Mouse (Mus musculus) heart, embryonic 12.5 days (tissue): Measurements from ENCODE around the gene Gigyf1. TPM values are rescaled to one million over a fixed set of nuclear protein-coding genes. Genes with fewer than 3 reads are reported as not detected.

Experiments used
- ATAC-seq: fragments of 200-750 bp; cut with Nextera tagmentation; 2 replicates; pipeline ENCODE4 v1.8.0; 2017; ENCODE audit warnings: moderate TSS enrichment, moderate library complexity; ENCODE audit not compliant: insufficient number of reproducible peaks, low FRiP score
- H3K27ac ChIP-seq: fragments of 300-500 bp; sonication (generic); 2 replicates; pipeline ENCODE4 v1.5.1; 2016; ENCODE audit warnings: mild to moderate bottlenecking, moderate library complexity; ENCODE audit not compliant: poor library complexity, severe bottlenecking
- H3K27me3 ChIP-seq: fragments of 300-500 bp; sonication (generic); replicated peaks from 2 replicates; pipeline ENCODE4 v1.6.1; 2016; ENCODE audit warnings: mild to moderate bottlenecking, moderate library complexity
- H3K36me3 ChIP-seq: fragments of 300-500 bp; sonication (generic); 2 replicates; pipeline ENCODE4 v1.6.1; 2016; ENCODE audit warnings: mild to moderate bottlenecking, moderate library complexity
- H3K4me1 ChIP-seq: fragments of 300-500 bp; sonication (generic); replicated peaks from 2 replicates; pipeline ENCODE4 v1.6.1; 2016; ENCODE audit warnings: mild to moderate bottlenecking
- H3K4me2 ChIP-seq: fragments of 300-500 bp; sonication (generic); 2 replicates; pipeline ENCODE4 v1.6.1; 2016; ENCODE audit warnings: mild to moderate bottlenecking, moderate library complexity
- H3K4me3 ChIP-seq: fragments of 300-500 bp; sonication (generic); 2 replicates; pipeline ENCODE4 v1.5.1; 2016; ENCODE audit warnings: mild to moderate bottlenecking
- H3K9ac ChIP-seq: fragments of 300-500 bp; sonication (generic); 2 replicates; pipeline ENCODE4 v1.6.1; 2016; ENCODE audit warnings: mild to moderate bottlenecking, moderate library complexity
- H3K9me3 ChIP-seq: fragments of 300-500 bp; sonication (generic); replicated peaks from 2 replicates; pipeline ENCODE4 v1.6.1; 2016; ENCODE audit warnings: mild to moderate bottlenecking, moderate library complexity
- WGBS: fragments of 180-500 bp; shearing (Covaris S2); methylation state at CpG from one replicate; pipeline ENCODE4 v1.1.7; 2016; 5-methylcytosine and 5-hydroxymethylcytosine counted together
- polyA plus RNA-seq: library from polyadenylated mRNA; unstranded; fragments of >200 nt; fragmentation: Nextera tagmentation; extraction: Ambion mirVana; gene quantifications from 2 replicates; pipeline ENCODE4 v1.2.1, GENCODE M21; 2016

The Gigyf1 gene
- polyA plus RNA-seq, 1 experiment from 2014 or later: 9.9 TPM

DNA sequence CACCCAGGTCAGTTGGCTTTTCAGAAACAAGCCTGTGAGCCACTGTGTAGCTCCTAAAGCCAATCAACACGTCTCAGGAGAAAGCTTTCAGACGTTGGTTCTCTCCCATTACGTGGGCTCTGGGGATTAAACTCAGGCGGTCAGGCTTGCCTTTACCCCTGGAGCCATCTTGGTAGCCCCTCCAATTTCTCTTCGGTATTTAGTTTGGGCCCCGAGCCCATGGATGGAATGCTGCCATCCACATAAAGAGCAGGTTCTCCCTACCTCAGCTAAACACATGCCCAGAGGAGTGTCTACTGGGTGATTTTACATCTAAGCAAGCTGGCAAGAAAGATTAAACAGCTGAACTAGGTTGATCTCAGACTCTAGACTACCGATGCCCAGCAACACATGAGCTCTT is 18.2 kb upstream of the Gigyf1 start:
- no peak overlapping the region for H3K4me3 ChIP-seq
- no peak overlapping the region for H3K9ac ChIP-seq
- no peak overlapping the region for H3K4me2 ChIP-seq
- ATAC-seq: no peak
- H3K4me1 ChIP-seq: peaks cover 11% of the 10 kb centered on the region; the same call in 1 of the 2 replicates
- no peak overlapping the region for H3K27ac ChIP-seq
- H3K27me3 ChIP-seq: no peaks in the 10 kb centered on the region
- no peaks in the 10 kb centered on the region for H3K9me3 ChIP-seq
- H3K36me3 ChIP-seq: 0 out of 2 replicates have a peak, but pooled peaks cover 6% of the 10 kb centered on the region
- 89% methylated on average over 7 of the region's 7 CpGs for WGBS

DNA sequence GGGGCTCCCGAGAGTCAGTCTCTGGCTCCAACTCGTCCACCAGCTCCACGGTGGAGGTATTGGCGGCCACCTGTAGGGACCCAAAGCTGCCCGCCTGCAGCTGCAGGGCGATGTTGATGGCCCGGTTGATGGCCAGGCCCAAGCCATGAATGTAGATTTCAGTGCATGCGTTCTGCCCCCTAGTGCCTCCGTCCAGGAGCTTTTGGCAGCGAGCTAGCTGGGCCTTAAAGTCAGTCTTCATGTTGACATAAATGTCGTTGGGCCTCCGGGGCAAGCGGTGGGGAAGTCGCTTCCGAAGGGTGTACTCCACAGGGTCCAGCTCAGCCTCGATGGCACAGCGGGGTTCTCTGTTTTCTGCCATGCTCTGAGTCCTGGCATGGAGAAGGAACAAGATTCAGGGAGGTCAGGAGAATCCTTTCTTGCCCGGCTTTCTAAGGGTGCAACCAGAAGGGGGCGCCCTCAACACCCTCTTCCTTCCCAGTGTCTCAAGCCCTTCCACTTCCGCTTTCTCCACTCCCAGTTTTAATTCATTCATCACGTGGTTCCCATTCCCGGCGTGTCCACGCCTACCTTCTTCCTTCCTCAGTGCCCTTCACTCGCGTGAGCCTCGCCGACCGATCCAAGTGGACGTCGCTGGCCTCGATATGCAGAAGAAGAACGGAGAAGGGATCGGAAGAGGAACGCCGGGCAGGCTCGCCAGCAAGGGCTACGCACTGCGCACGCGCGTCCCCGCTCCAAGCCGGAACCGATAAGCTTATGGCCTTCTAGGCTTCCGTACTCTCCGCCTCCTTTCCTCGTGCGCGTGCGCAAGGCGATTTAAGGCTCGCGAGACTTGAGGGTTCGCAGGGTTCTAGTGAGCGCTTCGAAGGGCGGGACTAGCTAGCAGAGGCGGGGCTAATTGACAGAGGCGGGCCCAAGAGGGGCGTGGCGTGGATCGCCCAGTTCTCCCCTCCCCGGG is 16.4 kb upstream of the Gigyf1 start, which contains the start of gene Pop7:
Gene Pop7 (minus strand): TSS at position 810 of the 958 bp plus-strand sequence.
- Histone ChIP-seq H3K4me1 (peaks cover 11% of the 10 kb centered on the region; the same call in 1 of the 2 replicates), H3K27me3 (no peaks in the 10 kb centered on the region)
- ATAC-seq: peak; percentile 98

DNA sequence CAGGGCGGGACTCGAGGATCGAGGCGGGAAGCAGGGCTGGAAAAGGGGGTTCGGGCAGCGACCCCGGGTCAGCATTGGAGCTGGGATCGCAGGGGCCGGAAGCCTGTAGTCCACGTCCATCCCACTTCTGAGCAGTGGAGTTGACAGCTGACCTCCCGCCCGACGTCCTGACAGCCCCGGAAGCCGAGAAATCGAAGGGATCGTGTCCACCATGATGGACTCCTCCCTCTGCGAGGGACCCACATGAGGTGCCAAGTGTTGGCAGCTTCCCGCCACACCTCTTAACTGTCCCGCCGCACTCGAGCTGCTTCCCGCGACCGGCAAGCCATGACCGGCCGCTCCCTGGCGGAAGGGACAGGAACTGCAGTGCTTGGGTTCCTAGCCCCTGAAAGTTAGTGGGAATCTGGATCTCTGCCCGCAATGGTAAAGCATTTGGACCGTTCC is 15.7 kb upstream of the Gigyf1 start:
- Histone ChIP-seq H3K9ac (peak overlapping the region; percentile 68), H3K27ac (peak overlapping the region; percentile 90), H3K4me1 (peaks cover 11% of the 10 kb centered on the region; the same call in 1 of the 2 replicates), H3K4me3 (peak overlapping the region; percentile 62), H3K27me3 (no peaks in the 10 kb centered on the region), H3K4me2 (peak overlapping the region; percentile 75), H3K36me3 (0 out of 2 replicates have a peak, but pooled peaks cover 6% of the 10 kb centered on the region), H3K9me3 (no peaks in the 10 kb centered on the region)
- WGBS: under 1% methylated on average over 30 of the region's 30 CpGs
- ATAC-seq: peak; percentile 90

More for the DNA sequence above, 16.4 kb upstream of the Gigyf1 start, which contains the start of gene Pop7:
- H3K27ac ChIP-seq: peak within 1 kb of the TSS; percentile 95
- no peaks in the 10 kb centered on the region for H3K9me3 ChIP-seq
- 0 out of 2 replicates have a peak, but pooled peaks cover 6% of the 10 kb centered on the region for H3K36me3 ChIP-seq
- peak within 1 kb of the TSS; percentile 62 for H3K4me3 ChIP-seq
- WGBS: 2% methylated on average over 64 of the region's 64 CpGs
- peak within 1 kb of the TSS; percentile 75 for H3K4me2 ChIP-seq
- peak within 1 kb of the TSS; percentile 75 for H3K9ac ChIP-seq

DNA sequence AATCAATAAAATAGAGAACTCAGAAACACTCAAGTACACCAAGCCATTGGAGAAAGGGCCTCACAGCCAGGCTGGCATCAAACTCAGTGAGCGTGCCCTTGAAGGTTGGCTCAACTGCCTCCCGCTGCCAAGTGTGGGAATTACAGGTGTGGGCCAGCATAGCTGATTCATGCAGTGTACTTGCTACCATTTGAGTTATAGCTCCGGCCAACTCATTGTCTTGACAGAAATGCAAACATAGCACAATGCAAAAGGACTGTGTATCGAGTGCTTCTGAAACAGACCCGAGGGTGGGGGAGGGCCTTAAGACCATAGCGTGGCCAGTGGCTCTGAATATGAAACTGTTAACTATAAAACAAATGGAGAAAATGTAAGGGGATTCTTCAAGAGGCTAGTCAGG is 14.3 kb upstream of the Gigyf1 start:
- Histone ChIP-seq H3K9me3 (no peaks in the 10 kb centered on the region), H3K4me1 (peaks cover 11% of the 10 kb centered on the region; the same call in 1 of the 2 replicates), H3K36me3 (0 out of 2 replicates have a peak, but pooled peaks cover 6% of the 10 kb centered on the region), H3K4me2 (no peak overlapping the region), H3K27me3 (no peaks in the 10 kb centered on the region), H3K27ac (no peak overlapping the region), H3K9ac (no peak overlapping the region), H3K4me3 (no peak overlapping the region)
- ATAC-seq: no peak
- 77% methylated on average over 6 of the region's 6 CpGs for WGBS

DNA sequence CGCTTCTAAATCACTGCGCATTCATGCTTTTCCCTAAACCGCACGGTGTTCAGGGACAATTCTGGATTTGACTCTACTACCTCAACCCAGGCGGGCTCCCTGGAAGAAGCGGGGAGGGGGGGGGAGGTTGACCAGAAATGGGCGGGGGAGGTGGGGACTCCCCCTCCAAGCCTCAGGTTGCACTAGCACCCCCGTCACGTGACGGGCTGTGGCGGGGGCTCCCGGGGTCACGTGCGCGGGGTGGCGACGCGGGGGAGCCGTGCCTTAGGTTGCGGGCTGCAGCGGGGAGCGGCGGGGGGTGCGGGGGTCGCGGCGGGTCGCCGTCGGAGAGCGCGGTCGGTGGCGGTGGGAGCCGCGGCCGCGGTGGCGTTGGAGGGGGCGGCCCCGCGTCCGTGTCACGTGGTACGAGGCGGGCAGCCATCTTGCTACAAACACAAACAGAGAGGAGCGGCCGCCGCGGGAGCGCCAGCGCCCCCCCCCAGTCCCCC is 8.3 kb upstream of the Gigyf1 start:
- peak overlapping the region; percentile 83 for H3K4me3 ChIP-seq
- H3K36me3 ChIP-seq: peaks cover 6% of the 10 kb centered on the region
- H3K27ac ChIP-seq: peak overlapping the region; percentile 76
- no peaks in the 10 kb centered on the region for H3K9me3 ChIP-seq
- peak overlapping the region; percentile 89 for H3K4me2 ChIP-seq
- WGBS: 2% methylated on average over 25 of the region's 52 CpGs
- H3K9ac ChIP-seq: peak overlapping the region; percentile 99
- peak; percentile 86 for ATAC-seq
- no peaks in the 10 kb centered on the region for H3K27me3 ChIP-seq
- H3K4me1 ChIP-seq: peaks cover 38% of the 10 kb centered on the region

DNA sequence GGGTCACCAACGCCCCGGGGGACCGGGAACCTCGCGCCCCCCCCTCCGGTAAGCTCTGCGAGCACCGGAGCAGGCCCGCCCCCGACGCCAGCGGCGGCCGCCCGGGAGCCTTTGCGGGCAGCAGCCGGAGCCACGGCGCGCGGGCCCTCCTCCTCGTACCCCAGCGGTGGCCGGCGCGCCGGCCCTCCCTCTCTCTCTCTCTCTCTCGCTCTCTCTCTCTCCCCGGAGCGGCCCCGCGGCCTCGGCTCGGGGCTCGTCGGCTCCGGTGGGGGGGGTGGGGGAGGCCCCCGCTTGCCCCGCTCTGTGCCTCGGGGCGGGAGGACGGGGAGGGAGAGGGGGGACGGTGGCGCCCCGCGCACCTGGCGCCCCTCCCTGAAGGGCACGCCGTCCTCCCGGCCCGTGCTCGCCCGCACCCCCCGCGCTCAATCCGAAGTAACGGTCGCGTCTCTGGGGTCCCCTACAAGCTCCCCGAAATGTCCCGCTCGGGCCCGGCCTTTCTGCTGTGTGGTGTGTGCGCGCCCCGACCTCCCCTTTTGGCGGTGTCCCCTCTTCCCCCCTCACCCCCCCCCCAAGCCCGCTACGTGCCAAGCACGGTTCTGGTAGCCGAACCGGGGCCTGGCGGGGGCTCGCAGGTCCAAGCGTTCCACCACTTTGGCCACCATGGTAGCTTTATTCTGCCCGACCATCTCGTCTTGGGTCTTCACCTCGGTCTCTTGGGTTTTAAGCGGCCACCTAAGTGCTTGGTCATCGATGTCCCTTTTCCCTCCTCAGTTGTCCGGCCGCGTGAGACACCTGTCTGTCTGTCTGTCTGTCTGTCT is 7.6 kb upstream of the Gigyf1 start:
- Histone ChIP-seq H3K4me2 (peak overlapping the region; percentile 89), H3K9ac (peak overlapping the region; percentile 99), H3K4me1 (peaks cover 38% of the 10 kb centered on the region), H3K4me3 (peak overlapping the region; percentile 83), H3K27ac (peak overlapping the region; percentile 76), H3K27me3 (no peaks in the 10 kb centered on the region), H3K36me3 (peaks cover 6% of the 10 kb centered on the region), H3K9me3 (no peaks in the 10 kb centered on the region)
- 2% methylated on average over 56 of the region's 83 CpGs for WGBS
- ATAC-seq: peak; percentile 69

DNA sequence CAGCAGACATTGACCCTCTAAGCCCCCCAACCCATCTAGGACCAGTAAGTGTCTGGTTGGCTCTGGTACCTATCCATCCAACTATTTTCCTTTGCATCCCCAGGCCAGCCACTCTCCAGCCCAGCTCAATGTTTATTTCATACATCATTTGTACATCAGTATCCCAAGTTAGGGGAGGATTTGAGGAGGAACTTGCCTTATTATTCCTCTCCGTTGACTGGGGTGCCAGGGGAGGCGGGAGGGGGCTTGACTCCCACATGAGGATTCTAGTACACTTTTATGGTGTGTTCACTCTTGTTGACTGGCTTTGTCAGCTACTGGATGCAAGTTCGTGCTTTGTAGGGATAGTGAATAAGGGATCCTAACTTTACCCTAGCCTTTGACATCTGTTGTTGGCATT is 6.6 kb upstream of the Gigyf1 start:
- WGBS: 80% methylated on average over 3 of the region's 3 CpGs
- Histone ChIP-seq H3K4me1 (peaks cover 38% of the 10 kb centered on the region), H3K9me3 (no peaks in the 10 kb centered on the region), H3K36me3 (peaks cover 6% of the 10 kb centered on the region), H3K27me3 (no peaks in the 10 kb centered on the region), H3K9ac (peak overlapping the region; percentile 99), H3K27ac (no peak overlapping the region; the same call in 1 of the 2 replicates), H3K4me2 (peak overlapping the region; percentile 89), H3K4me3 (peak overlapping the region; percentile 83)
- ATAC-seq: no peak

DNA sequence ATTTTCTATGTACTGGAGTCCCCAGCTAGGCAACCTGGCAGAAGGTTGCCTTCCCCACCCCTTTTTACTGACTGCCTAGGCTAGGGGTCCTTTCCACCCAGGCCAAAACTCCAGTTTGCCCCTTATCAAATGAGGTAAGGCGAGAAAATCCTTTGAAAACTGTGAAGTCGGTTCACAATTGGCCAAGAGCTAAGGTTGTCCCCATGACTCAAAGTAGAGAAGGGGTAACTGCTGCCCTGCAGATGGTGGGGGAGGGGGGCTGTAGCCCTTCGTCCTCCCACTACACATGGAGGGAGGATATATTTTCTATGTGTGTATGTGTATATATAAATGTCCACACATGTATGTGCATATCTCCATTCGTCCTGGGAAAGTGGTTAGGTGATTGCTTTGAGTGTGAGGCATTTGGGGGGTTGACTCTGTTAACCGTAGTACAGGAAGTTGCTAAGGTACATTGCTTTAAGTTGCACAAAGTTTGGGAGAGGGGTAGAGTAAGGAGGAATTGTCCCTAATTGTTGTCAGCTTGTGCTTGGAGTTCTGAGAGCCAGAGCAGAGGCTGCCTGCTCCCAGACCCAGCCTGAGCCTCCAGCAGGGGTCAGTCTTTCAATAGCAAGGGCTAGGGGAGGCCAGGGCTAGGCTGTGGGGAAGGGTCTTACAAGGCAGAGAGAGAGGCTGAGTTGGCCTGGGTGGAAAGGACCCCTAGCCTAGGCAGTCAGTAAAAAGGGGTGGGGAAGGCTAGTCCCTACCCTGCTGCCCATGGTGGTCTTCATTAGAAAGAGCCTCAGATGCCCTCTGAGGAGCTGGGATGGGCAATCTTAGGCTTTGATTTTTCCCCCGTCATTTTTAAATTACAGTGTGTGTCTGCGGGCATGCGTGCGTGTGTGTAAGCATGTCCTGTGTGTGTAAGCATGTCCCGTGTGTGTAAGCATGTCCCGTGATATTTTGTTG is 5.2 kb upstream of the Gigyf1 start:
- peak overlapping the region; percentile 13; the same call in 1 of the 2 replicates for H3K9ac ChIP-seq
- no peak for ATAC-seq
- no peak overlapping the region for H3K27ac ChIP-seq
- H3K4me2 ChIP-seq: no peak overlapping the region
- peaks cover 17% of the 10 kb centered on the region for H3K36me3 ChIP-seq
- WGBS: 75% methylated on average over 11 of the region's 11 CpGs
- H3K27me3 ChIP-seq: no peaks in the 10 kb centered on the region
- H3K4me1 ChIP-seq: peaks cover 38% of the 10 kb centered on the region
- H3K9me3 ChIP-seq: no peaks in the 10 kb centered on the region
- no peak overlapping the region; the same call in 1 of the 2 replicates for H3K4me3 ChIP-seq

DNA sequence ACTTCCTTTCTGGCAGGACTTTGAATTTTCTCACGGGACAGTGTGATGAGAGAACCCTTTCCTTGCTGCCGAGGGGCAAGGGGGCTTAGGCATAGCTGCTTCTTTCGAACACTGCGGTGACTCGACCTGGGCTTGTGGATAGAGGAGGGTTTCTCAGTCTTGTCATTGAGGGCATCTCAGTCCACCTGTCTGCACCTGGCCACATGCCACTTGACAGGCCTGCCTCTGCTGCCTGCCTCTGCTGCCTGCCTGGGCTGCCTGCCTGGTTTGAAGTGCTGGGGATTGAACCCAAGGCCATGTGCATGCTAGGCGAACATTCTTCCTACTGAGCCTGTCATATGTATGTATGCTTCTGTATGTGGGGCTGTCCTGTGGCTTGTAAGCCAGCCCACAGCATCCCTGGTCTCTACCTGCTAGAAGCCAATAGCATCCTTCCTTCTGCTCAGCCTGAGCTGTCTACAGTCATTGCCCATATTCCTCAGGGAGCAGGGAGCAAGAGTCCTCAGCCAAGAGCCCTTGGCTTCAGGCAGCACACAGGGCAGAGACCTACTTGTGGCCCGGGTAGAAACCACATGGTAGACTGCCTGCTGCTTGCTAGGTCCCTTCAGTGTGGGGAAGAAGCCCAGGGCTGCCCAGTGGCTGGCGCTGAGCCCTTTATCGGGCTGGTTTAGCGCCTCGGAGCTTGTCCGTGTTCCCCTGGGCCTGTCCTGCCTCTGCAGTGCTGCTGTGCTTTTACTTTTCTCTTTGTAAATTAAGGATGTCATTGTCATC is 4.2 kb upstream of the Gigyf1 start:
- H3K9me3 ChIP-seq: no peaks in the 10 kb centered on the region
- H3K36me3 ChIP-seq: peaks cover 28% of the 10 kb centered on the region
- H3K4me3 ChIP-seq: no peak overlapping the region
- ATAC-seq: no peak
- H3K4me2 ChIP-seq: no peak overlapping the region
- WGBS: 76% methylated on average over 12 of the region's 12 CpGs
- peaks cover 38% of the 10 kb centered on the region for H3K4me1 ChIP-seq
- no peaks in the 10 kb centered on the region for H3K27me3 ChIP-seq
- no peak overlapping the region for H3K27ac ChIP-seq
- H3K9ac ChIP-seq: no peak overlapping the region
